Mouse (Mus musculus): ENCODE measurements around the gene Dynlt1c.
"Not testable (repeated sequence)": the region's sequence is repeated elsewhere in the genome, so short reads cannot be mapped to it uniquely, and the experiment has no call there.

The Dynlt1c gene

GRCm38 (mm10) chr17:6617689-6618400, 16.4 kb downstream of the Dynlt1c start:
- intact Hi-C loops (cut with DNase I): not testable (repeated sequence)

DNA sequence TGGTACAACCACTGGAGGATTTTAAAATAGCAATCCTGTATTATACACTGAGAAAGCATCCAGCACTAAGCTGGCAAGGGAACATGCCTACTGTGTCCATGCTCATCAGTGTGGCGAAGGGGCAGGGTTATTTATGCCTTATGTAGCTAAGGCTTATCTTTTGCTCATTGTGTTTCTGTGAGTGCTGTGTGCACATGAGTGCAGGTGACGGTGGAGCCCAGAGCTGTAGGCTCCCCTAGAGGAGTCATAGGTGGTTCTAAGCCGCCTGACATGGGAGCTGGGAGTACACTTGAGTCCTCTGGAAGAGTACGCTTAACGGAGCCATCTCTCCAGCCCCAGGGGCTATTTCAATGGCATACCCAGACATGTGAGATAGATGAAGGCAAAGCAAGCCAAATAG, 17.8 kb downstream of the Dynlt1c start:
- intact Hi-C loops (cut with DNase I): not testable (repeated sequence)

GRCm38 (mm10) chr17:6620035-6620434, 18.6 kb downstream of the Dynlt1c start:
- intact Hi-C loops (cut with DNase I): not testable (repeated sequence)

DNA sequence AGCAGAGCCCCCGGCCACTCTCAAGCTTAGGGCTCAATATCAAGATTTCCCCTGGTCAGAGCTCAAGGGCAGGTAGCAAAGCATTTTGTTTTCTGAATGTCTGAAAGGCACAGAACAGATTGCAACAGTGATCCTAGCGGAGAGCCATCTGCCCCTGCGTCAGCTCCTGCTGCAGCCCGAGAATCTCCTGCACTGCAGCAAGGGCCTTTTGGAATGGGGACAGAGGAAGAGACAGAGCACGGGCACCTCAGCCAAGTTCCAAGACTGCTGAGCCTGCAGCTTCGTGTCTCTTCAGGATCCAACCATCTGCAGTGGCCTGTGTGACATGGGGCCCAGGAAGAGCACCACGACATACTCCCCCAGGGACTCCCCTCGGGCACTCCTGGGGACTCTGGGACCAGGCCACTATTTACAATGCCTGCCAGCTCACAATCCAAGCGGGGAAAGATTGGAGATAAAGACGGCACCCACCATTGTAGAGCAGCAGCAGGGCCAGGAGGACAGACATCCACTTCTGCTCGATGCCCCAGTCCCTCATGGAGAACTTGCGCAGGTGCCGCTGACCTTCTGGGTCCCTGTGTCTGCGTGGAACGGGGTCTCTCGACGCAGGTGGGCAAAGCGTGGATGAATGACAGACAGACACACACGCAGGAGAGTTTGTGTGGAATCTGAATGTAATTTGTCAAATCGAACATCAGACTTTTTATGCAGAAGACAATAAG, 19.4 kb downstream of the Dynlt1c start:
- intact Hi-C loops (cut with DNase I): not testable (repeated sequence)

- intact Hi-C loops (cut with DNase I): not testable (repeated sequence)
These were observed 20.5 kb downstream of the Dynlt1c start for GRCm38 (mm10) chr17:6621976-6622375.

GRCm38 (mm10) chr17:6624926-6625558, 23.6 kb downstream of the Dynlt1c start:
- intact Hi-C loops (cut with DNase I): not testable (repeated sequence)

DNA sequence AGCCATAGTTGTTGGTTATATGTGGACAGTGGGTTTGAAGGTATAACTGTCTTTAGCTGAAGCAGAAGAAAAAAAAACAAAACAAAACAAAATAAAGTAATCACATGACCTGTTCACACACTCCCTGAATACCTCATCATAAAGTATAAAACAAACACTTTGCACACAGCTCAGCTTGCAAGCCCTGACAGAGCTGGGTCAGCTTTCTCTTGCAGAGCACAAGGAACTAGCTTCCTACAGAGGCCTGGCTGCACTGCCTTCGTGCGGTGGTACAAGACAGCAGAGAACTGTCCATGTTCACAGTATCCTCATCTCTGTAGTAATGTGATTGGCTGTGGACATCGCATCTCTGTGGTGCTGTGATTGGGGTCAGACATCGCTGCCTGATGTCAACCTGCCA, 28.9 kb downstream of the Dynlt1c start:
- intact Hi-C loops (cut with DNase I): not testable (repeated sequence)

DNA sequence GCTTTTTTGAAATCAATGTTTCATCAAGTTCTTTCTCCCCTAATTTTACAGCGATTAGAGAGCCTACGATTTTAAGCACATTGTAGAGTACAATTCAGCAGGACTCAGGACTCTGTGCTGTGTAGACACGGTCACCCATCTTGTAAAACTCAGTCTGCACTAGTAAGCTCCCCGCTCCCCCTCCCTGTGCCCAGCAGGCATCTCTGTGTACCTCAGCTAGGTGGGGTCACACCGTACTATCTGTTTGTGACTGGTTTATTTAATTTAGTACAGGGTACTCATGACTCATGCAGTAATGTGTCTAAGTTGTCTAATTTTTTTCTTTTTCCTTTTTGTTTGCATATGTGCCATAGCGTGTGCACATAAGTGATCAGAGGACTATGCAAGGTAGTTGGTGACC, 31.4 kb downstream of the Dynlt1c start:
- intact Hi-C loops (cut with DNase I): not testable (repeated sequence)

DNA sequence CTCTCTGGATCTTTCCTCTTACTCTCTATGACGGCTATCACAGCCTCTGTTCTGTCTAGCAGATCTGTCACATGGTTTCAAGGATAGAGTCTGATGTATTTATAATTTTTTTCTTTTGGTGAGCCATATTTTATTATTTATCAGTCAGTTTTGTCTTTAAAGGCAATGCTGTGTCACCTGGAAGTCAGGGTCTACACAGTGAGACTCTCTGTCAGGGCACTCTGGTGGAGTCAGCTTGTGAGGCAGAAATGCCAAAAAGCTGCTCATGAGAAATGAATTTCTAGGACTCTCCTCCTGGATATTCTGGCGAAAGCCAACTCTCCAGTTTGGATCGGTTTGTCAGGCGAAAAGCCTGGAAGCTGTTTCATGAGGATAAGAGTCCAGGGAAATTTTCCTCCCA, 34.3 kb downstream of the Dynlt1c start:
- intact Hi-C loops (cut with DNase I): not testable (repeated sequence)

DNA sequence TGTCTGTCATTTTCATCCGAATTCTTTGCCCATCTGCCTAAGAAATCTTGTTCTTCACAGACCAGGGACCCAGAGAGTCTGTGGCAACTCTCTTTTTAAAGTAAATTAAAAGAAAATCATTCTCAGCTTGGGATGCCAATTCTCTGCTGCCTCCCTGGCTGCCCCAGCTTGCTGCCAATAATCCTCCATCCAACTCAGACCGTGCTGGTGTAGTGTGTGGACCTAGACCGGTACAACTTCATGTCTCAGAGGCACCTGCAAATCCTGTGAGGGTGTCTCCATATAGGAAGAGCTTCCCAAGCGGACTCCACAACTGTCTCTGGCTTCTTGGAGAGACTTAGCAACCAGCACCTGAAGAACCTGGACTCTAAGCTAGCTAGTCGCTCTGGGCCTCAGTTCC, 35.4 kb downstream of the Dynlt1c start:
- intact Hi-C loops (cut with DNase I): no loop called here

GRCm38 (mm10) chr17:6637434-6637833, 36.0 kb downstream of the Dynlt1c start:
- intact Hi-C loops (cut with DNase I): not testable (repeated sequence)

GRCm38 (mm10) chr17:6638444-6638843, 37.0 kb downstream of the Dynlt1c start:
- intact Hi-C loops (cut with DNase I): not testable (repeated sequence)

GRCm38 (mm10) chr17:6639486-6639885, 38.0 kb downstream of the Dynlt1c start:
- intact Hi-C loops (cut with DNase I): not testable (repeated sequence)

DNA sequence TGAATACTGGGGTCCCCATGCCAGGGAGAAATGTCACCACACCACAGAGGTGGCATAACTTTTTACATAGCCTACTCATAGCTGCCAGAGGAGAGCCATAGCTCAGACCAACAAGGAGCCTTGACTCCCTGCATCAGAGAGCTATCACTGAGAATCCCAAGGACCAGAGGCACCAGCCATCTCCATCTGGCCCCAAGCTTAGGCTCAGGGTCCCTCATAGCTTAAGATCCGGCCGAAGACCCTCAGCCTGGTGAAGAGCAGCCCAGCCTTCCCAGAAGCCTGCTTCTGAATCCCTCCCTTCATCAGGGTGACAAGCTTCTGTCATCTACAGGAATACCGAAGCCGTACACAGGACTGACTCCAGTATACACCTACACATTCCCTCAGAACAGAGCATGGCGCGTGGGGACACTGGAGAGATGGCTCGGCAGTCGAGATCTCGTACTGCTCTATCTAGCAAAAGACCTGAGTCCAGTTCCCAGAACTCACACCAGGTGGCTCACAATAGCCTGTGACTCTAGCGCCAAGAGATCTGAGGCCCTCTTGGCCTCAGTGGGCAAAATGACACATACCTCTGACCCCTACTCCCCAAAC, 38.7 kb downstream of the Dynlt1c start:
- intact Hi-C loops (cut with DNase I): not testable (repeated sequence)

DNA sequence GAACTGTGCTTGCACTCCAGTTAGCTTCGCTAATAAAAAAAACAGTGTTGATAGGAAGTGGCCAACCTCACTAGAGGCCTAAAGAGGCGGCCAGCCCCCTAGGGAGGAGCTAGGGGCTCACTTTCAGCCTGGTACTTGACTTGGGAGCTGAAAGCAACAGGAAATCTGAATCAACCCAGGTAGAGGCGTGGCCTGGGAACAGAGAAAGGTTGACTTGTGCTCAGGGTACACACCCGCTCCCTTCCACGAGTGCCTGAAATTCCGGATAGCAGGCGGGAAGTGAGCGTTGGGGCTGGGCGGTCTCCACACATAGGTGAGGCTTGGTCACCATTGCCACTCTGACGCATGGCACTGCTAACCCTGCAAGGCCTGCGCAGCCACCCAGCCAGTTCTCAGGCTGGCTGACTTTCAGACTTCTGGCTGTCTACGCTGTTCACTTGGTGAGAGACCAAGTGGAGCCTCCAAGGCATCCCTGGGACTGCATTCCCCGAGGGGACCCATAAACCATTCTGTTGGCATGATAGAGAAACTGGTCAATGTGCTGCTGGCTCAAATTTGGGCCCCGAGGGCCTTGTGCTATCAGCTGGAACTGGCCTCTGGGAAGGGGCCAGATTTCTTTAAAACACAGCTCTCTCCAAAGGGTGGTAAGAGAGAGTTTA, 39.4 kb downstream of the Dynlt1c start:
- intact Hi-C loops (cut with DNase I): not testable (repeated sequence)

- intact Hi-C loops (cut with DNase I): not testable (repeated sequence)
These were observed 42.7 kb downstream of the Dynlt1c start for GRCm38 (mm10) chr17:6644210-6644609.

DNA sequence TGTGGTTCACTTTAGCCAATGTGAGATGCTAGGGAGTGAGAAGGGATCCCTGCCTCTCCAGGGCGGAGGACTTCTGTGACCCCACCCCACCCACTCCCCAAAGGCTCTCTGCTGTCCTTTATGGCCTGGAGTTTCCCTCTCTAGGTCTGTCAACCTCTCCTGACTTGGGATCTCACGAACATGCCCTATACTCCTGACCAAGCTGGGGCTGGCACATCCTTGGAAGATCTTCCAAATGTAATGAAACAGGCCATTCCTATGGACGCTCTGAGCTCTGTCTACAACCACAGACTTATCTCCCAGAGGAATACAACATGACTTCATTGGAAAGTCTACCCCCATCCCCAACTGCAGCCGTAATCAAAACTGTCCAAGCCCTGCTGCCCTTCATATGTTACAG, 43.2 kb downstream of the Dynlt1c start:
- intact Hi-C loops (cut with DNase I): not testable (repeated sequence)

GRCm38 (mm10) chr17:6645668-6646067, 44.2 kb downstream of the Dynlt1c start:
- intact Hi-C loops (cut with DNase I): not testable (repeated sequence)

- intact Hi-C loops (cut with DNase I): not testable (repeated sequence)
These were observed 45.4 kb downstream of the Dynlt1c start for GRCm38 (mm10) chr17:6646841-6647240.

DNA sequence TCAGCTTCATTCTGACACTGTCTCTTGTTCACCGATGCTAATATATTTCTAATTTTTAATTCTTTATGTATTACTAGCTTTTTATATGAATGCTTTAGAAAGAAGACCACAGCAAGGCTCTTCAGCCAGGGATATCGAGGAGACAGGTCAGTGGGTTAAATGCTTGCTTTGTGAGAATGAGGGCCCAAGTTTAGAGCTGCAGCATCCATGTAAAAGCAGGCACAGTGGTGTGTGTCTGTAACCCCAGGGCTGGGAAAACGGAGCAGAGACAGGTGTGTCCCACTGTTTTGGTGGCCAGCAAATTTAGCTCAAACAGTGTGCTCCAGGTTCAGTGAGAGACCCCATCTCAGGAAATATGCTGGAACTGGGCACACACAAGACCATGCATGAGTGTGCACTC, 46.0 kb downstream of the Dynlt1c start:
- intact Hi-C loops (cut with DNase I): not testable (repeated sequence)

- intact Hi-C loops (cut with DNase I): not testable (repeated sequence)
These were observed 49.6 kb downstream of the Dynlt1c start for GRCm38 (mm10) chr17:6650904-6651565.
